Mouse (Mus musculus) heart, adult 2 months (tissue): ENCODE measurements around the gene Igfbp2. TPM values are rescaled to one million over a fixed set of nuclear protein-coding genes. Genes with fewer than 3 reads are reported as not detected.

ENCODE experiments used
- DNase-seq, 2 experiments: peaks; one replicate each; pipeline ENCODE4 v3.0.0; 2021
- H3K27ac ChIP-seq: fragments of 200-600 bp; 2 replicates; pipeline ENCODE4 v1.8.1; 2022
- H3K27me3 ChIP-seq: fragments of 200-500 bp; 2 replicates; pipeline ENCODE4 v1.6.1; 2012; ENCODE audit warnings: mild to moderate bottlenecking, low read length, inconsistent platforms, mixed read lengths; ENCODE audit not compliant: control insufficient read depth, insufficient read depth
- H3K36me3 ChIP-seq: fragments of 200-500 bp; 2 replicates; pipeline ENCODE4 v1.6.1; 2012; ENCODE audit warnings: low read length, inconsistent platforms; ENCODE audit not compliant: control insufficient read depth, insufficient read depth
- H3K4me1 ChIP-seq: fragments of 200-500 bp; 2 replicates; pipeline ENCODE4 v1.6.1; 2011; ENCODE audit warnings: low read length; ENCODE audit not compliant: control insufficient read depth, insufficient read depth
- H3K4me3 ChIP-seq: fragments of 200-600 bp; 2 replicates; pipeline ENCODE4 v1.8.1; 2022
- H3K79me2 ChIP-seq: fragments of 200-500 bp; replicated peaks from 2 replicates; pipeline ENCODE4 v1.6.1; 2012; ENCODE audit warnings: mild to moderate bottlenecking, inconsistent platforms, low read length, moderate library complexity, mixed read lengths; ENCODE audit not compliant: control insufficient read depth, insufficient read depth
- H3K9ac ChIP-seq: fragments of 200-500 bp; 2 replicates; pipeline ENCODE4 v1.6.1; 2012; ENCODE audit warnings: low read depth, mild to moderate bottlenecking, control low read depth, inconsistent platforms, low read length, mixed read lengths
- CTCF ChIP-seq: fragments of 200-600 bp; IDR thresholded peaks from 2 replicates; pipeline ENCODE4 v1.8.1; 2022; ENCODE audit warnings: antibody characterized with exemption, mild to moderate bottlenecking, moderate library complexity
- EP300 ChIP-seq: fragments of 200-500 bp; IDR thresholded peaks from 2 replicates; pipeline ENCODE4 v1.6.1; 2011; ENCODE audit warnings: low read depth, low read length, control low read depth; ENCODE audit not compliant: insufficient read depth
- POLR2A ChIP-seq: fragments of 200-500 bp; IDR thresholded peaks from 2 replicates; pipeline ENCODE4 v1.6.1; 2011; ENCODE audit warnings: mild to moderate bottlenecking, low read depth, low read length, control low read depth; ENCODE audit not compliant: insufficient read depth
- WGBS: fragments of 180-500 bp; shearing (Covaris S2); methylation state at CpG from one replicate; pipeline ENCODE4 v1.1.7; 2018; 5-methylcytosine and 5-hydroxymethylcytosine counted together
- intact Hi-C: fragments of 180-260 bp; cut with DNase I; formaldehyde crosslinking; loops from one replicate; pipeline ENCODE4 v1.15.1; 2025
- polyA plus RNA-seq: library from polyadenylated mRNA; depleted of rRNA; stranded (reverse); fragments of >200 nt; gene quantifications from 2 replicates; pipeline ENCODE4 v1.2.3, GENCODE M21; 2012; rRNA removed
- total RNA-seq, 2 experiments: library from RNA; stranded (reverse); gene quantifications; 2 replicates each; pipeline ENCODE4 v1.2.3; 2021

Igfbp2 gene
- total and polyA plus RNA-seq, 3 experiments = 0.30 to 2.6 TPM; not detected in 1

- no peak overlapping the region for H3K4me3 ChIP-seq
- no peaks in the 10 kb centered on the region for H3K36me3 ChIP-seq
- H3K79me2 ChIP-seq = no peaks in the 10 kb centered on the region
- no peak overlapping the region for H3K27ac ChIP-seq
- no peak overlapping the region for H3K9ac ChIP-seq
- H3K4me1 ChIP-seq = peaks cover 1% of the 10 kb centered on the region; the same call in 1 of the 2 replicates
- intact Hi-C loops = no loop called here
- DNase-seq = no peak
- TF ChIP-seq CTCF = no peak
- TF ChIP-seq EP300 = no peak
- H3K27me3 ChIP-seq = no peaks in the 10 kb centered on the region
- WGBS = 18% methylated on average over 1 of the region's 1 CpGs
Measured at GRCm38 (mm10) chr1:72887910-72888309, 63.6 kb downstream of the Igfbp2 start.

DNA sequence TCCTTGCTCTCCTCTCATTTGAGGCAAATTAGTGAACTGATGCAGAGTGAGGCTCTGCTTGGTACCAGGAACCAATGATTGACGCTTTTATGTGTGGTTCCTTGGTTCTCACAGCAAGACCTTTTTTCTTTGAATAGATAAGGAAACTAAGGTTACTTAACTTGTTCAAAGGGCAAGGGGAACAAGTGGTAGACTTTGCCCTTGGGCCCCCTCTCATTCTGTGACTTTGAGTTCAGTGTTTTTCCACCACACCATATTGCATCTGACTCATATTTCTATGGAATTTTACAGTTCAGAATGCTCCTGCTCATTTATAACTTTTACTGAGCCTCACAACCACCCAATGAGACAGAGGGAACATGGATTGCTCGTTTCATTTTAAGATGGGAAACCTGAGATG is 71.5 kb downstream of the Igfbp2 start:
- Histone ChIP-seq H3K36me3 (no peaks in the 10 kb centered on the region), H3K27me3 (no peaks in the 10 kb centered on the region), H3K4me1 (no peaks in the 10 kb centered on the region), H3K4me3 (no peak overlapping the region), H3K9ac (no peak overlapping the region), H3K27ac (no peak overlapping the region), H3K79me2 (no peaks in the 10 kb centered on the region)
- intact Hi-C loops = no loop called here
- DNase-seq = no peak
- TF ChIP-seq POLR2A = no peak
- TF ChIP-seq CTCF = no peak
- TF ChIP-seq EP300 = no peak
- WGBS = 90% methylated on average over 2 of the region's 2 CpGs

Other genes with a start within 250 kb of the Igfbp2 start
- 10 to 100 TPM; 23.5 to 28.2 TPM for gene Smarcal1, start 241.3 kb upstream of the Igfbp2 start, total RNA-seq
- gene Smarcal1, start 241.3 kb upstream of the Igfbp2 start, polyA plus RNA-seq = 24.6 and 28.7 TPM in 2 replicates
- gene Ankar, start 123.9 kb upstream of the Igfbp2 start, total RNA-seq = not detected
- not detected in 2 replicates for gene Ankar, start 123.9 kb upstream of the Igfbp2 start, polyA plus RNA-seq
- 100 to 1,000 TPM; 570 to 661 TPM for gene Rpl37a, start 113.2 kb upstream of the Igfbp2 start, total RNA-seq
- 359 and 364 TPM in 2 replicates for gene Rpl37a, start 113.2 kb upstream of the Igfbp2 start, polyA plus RNA-seq
- gene Igfbp5, start 50.4 kb downstream of the Igfbp2 start, total RNA-seq = 10 to 100 TPM; 94.0 to 94.7 TPM
- 77.8 and 91.0 TPM in 2 replicates for gene Igfbp5, start 50.4 kb downstream of the Igfbp2 start, polyA plus RNA-seq
- not detected for gene Tnp1, start 191.4 kb downstream of the Igfbp2 start, total RNA-seq
- gene Tnp1, start 191.4 kb downstream of the Igfbp2 start, polyA plus RNA-seq = 1.1 and 2.4 TPM in 2 replicates